Mouse (Mus musculus) bone marrow, adult 2 months (tissue): ENCODE data around the gene Frmd5. TPM values are rescaled to one million over a fixed set of nuclear protein-coding genes. Genes with fewer than 3 reads are reported as not detected.

ENCODE experiments used
- H3K27ac ChIP-seq: fragments of 200-500 bp; 2 replicates; pipeline ENCODE4 v1.5.1; 2012; ENCODE audit warnings: low read depth, mild to moderate bottlenecking, control low read depth, inconsistent platforms, low read length; ENCODE audit not compliant: control insufficient read depth, poor library complexity, insufficient read depth
- H3K4me1 ChIP-seq: fragments of 200-500 bp; 2 replicates; pipeline ENCODE4 v1.6.1; 2011; ENCODE audit warnings: low read length; ENCODE audit not compliant: control insufficient read depth, insufficient read depth
- H3K4me3 ChIP-seq: fragments of 200-500 bp; replicated peaks from 2 replicates; pipeline ENCODE3; 2011; ENCODE audit warnings: mild to moderate bottlenecking, low read depth, low read length, control low read depth; ENCODE audit not compliant: control insufficient read depth
- CTCF ChIP-seq: fragments of 200-500 bp; IDR thresholded peaks from 2 replicates; pipeline ENCODE4 v1.5.1; 2011; ENCODE audit warnings: low read length, control low read depth; ENCODE audit not compliant: control insufficient read depth, insufficient read depth
- POLR2A ChIP-seq: fragments of 200-500 bp; IDR thresholded peaks from 2 replicates; pipeline ENCODE4 v1.6.1; 2011; ENCODE audit warnings: low read depth, mild to moderate bottlenecking, control low read depth, low read length, borderline replicate concordance; ENCODE audit not compliant: control insufficient read depth
- WGBS: fragments of 180-500 bp; shearing (Covaris S2); methylation state at CpG from one replicate; pipeline ENCODE4 v1.1.7; 2018; 5-methylcytosine and 5-hydroxymethylcytosine counted together
- polyA plus RNA-seq: library from polyadenylated mRNA; stranded (reverse); fragments of >200 nt; gene quantifications from 2 replicates; pipeline ENCODE4 v1.2.4, GENCODE M21; 2011; ENCODE audit warnings: low replicate concordance; ENCODE audit not compliant: missing spikeins, insufficient read depth, insufficient read length

The Frmd5 gene
- polyA plus RNA-seq, 1 experiment = not detected

GRCm38 (mm10) chr2:121587523-121588308 lies 219.2 kb downstream of the Frmd5 start:
- no peak for TF ChIP-seq CTCF
- no peak for TF ChIP-seq POLR2A
- Histone ChIP-seq H3K4me1 (no peaks in the 10 kb centered on the region), H3K27ac (no peak overlapping the region), H3K4me3 (no peak overlapping the region)
- WGBS = 20% methylated on average over 12 of the region's 12 CpGs

GRCm38 (mm10) chr2:121584705-121585104 lies 222.2 kb downstream of the Frmd5 start:
- H3K4me1 ChIP-seq = no peaks in the 10 kb centered on the region
- TF ChIP-seq POLR2A (no peak), CTCF (no peak)
- 67% methylated on average over 5 of the region's 5 CpGs for WGBS
- H3K27ac ChIP-seq = no peak overlapping the region
- no peak overlapping the region for H3K4me3 ChIP-seq

- WGBS = 38% methylated on average over 13 of the region's 13 CpGs
- TF ChIP-seq CTCF (no peak), POLR2A (no peak)
- Histone ChIP-seq H3K4me3 (no peak overlapping the region), H3K27ac (no peak overlapping the region), H3K4me1 (no peaks in the 10 kb centered on the region)
Measured at GRCm38 (mm10) chr2:121583468-121584116, 223.3 kb downstream of the Frmd5 start.

- no peak overlapping the region for H3K27ac ChIP-seq
- H3K4me3 ChIP-seq = no peak overlapping the region
- no peak for TF ChIP-seq CTCF
- no peak for TF ChIP-seq POLR2A
- 87% methylated on average over 13 of the region's 13 CpGs for WGBS
- no peaks in the 10 kb centered on the region for H3K4me1 ChIP-seq
Measured at GRCm38 (mm10) chr2:121582809-121583376, 224.0 kb downstream of the Frmd5 start.

GRCm38 (mm10) chr2:121575741-121576201 lies 231.1 kb downstream of the Frmd5 start:
- WGBS = 80% methylated on average over 8 of the region's 8 CpGs
- H3K4me3 ChIP-seq = no peak overlapping the region
- no peaks in the 10 kb centered on the region for H3K4me1 ChIP-seq
- TF ChIP-seq CTCF (no peak), POLR2A (no peak)
- H3K27ac ChIP-seq = no peak overlapping the region

GRCm38 (mm10) chr2:121574066-121574630 lies 232.7 kb downstream of the Frmd5 start:
- no peak overlapping the region for H3K27ac ChIP-seq
- TF ChIP-seq CTCF (no peak), POLR2A (no peak)
- WGBS = 55% methylated on average over 9 of the region's 9 CpGs

GRCm38 (mm10) chr2:121571780-121572179 lies 235.1 kb downstream of the Frmd5 start:
- H3K4me1 ChIP-seq = no peaks in the 10 kb centered on the region
- WGBS = 12% methylated on average over 7 of the region's 7 CpGs
- no peak overlapping the region for H3K27ac ChIP-seq
- TF ChIP-seq POLR2A = no peak
- peak; percentile 81 for TF ChIP-seq CTCF
- no peak overlapping the region for H3K4me3 ChIP-seq

More at GRCm38 (mm10) chr2:121574066-121574630, 232.7 kb downstream of the Frmd5 start:
- no peak overlapping the region for H3K4me3 ChIP-seq
- H3K4me1 ChIP-seq = no peaks in the 10 kb centered on the region

GRCm38 (mm10) chr2:121570999-121571655 lies 235.8 kb downstream of the Frmd5 start:
- no peak overlapping the region for H3K4me3 ChIP-seq
- 54% methylated on average over 8 of the region's 8 CpGs for WGBS
- TF ChIP-seq POLR2A (no peak), CTCF (no peak)
- H3K27ac ChIP-seq = no peak overlapping the region
- no peaks in the 10 kb centered on the region for H3K4me1 ChIP-seq
